Mouse (Mus musculus) embryonic facial prominence, embryonic 12.5 days (tissue): ENCODE measurements around the gene Zfp663. TPM values are rescaled to one million over a fixed set of nuclear protein-coding genes. Genes with fewer than 3 reads are reported as not detected.

Source experiments
- ATAC-seq: fragments of 200-750 bp; cut with Nextera tagmentation; 2 replicates; pipeline ENCODE4 v1.8.0; 2017; ENCODE audit not compliant: insufficient number of reproducible peaks, insufficient read depth, low FRiP score, low TSS enrichment
- H3K27ac ChIP-seq: fragments of 300-500 bp; sonication (generic); 2 replicates; pipeline ENCODE4 v1.5.1; 2016; ENCODE audit warnings: mild to moderate bottlenecking
- H3K27me3 ChIP-seq: fragments of 300-500 bp; sonication (generic); 2 replicates; pipeline ENCODE4 v1.6.1; 2016; ENCODE audit warnings: mild to moderate bottlenecking, moderate library complexity
- H3K36me3 ChIP-seq: fragments of 300-500 bp; sonication (generic); 2 replicates; pipeline ENCODE4 v1.6.1; 2016; ENCODE audit warnings: mild to moderate bottlenecking
- H3K4me1 ChIP-seq: fragments of 300-500 bp; sonication (generic); 2 replicates; pipeline ENCODE4 v1.6.1; 2016
- H3K4me2 ChIP-seq: fragments of 300-500 bp; sonication (generic); replicated peaks from 2 replicates; pipeline ENCODE4 v1.6.1; 2016; ENCODE audit warnings: mild to moderate bottlenecking, moderate library complexity
- H3K4me3 ChIP-seq: fragments of 300-500 bp; sonication (generic); 2 replicates; pipeline ENCODE4 v1.5.1; 2016; ENCODE audit warnings: mild to moderate bottlenecking
- H3K9ac ChIP-seq: fragments of 300-500 bp; sonication (generic); 2 replicates; pipeline ENCODE4 v1.6.1; 2016; ENCODE audit warnings: mild to moderate bottlenecking, moderate library complexity
- H3K9me3 ChIP-seq: fragments of 300-500 bp; sonication (generic); 2 replicates; pipeline ENCODE4 v1.6.1; 2016; ENCODE audit warnings: mild to moderate bottlenecking, moderate library complexity
- WGBS: fragments of 180-500 bp; shearing (Covaris S2); methylation state at CpG from one replicate; pipeline ENCODE4 v1.1.7; 2016; 5-methylcytosine and 5-hydroxymethylcytosine counted together
- polyA plus RNA-seq: library from polyadenylated mRNA; unstranded; fragments of >200 nt; fragmentation: Nextera tagmentation; extraction: Ambion mirVana; gene quantifications from 2 replicates; pipeline ENCODE4 v1.2.1, GENCODE M21; 2016

Zfp663 gene
- polyA plus RNA-seq, result 2.6 and 2.9 TPM in 2 replicates

GRCm38 (mm10) chr2:165368496-165368895 lies at the start of gene Zfp663:
TSS of gene Zfp663 (minus strand) at chr2:165368729.
- Histone ChIP-seq H3K4me1 (peaks cover 21% of the 10 kb centered on the region; the same call in 1 of the 2 replicates), H3K4me2 (peak within 1 kb of the TSS; percentile 84), H3K36me3 (no peaks in the 10 kb centered on the region), H3K9ac (peak within 1 kb of the TSS; percentile 51), H3K27me3 (peaks cover 6% of the 10 kb centered on the region), H3K4me3 (peak within 1 kb of the TSS; percentile 42), H3K9me3 (no peaks in the 10 kb centered on the region), H3K27ac (no peak within 1 kb of the TSS)
- no peak for ATAC-seq
- WGBS, result under 1% methylated on average over 27 of the region's 27 CpGs

GRCm38 (mm10) chr2:165417291-165417690 lies 48.8 kb upstream of the Zfp663 start:
- Histone ChIP-seq H3K9me3 (no peaks in the 10 kb centered on the region), H3K36me3 (no peaks in the 10 kb centered on the region), H3K27ac (no peak overlapping the region), H3K4me3 (no peak overlapping the region), H3K9ac (no peak overlapping the region), H3K27me3 (no peaks in the 10 kb centered on the region), H3K4me2 (no peak overlapping the region), H3K4me1 (peaks cover 42% of the 10 kb centered on the region)
- ATAC-seq, result no peak
- 47% methylated on average over 7 of the region's 7 CpGs for WGBS

- Histone ChIP-seq H3K4me1 (peaks cover 42% of the 10 kb centered on the region), H3K4me3 (no peak overlapping the region), H3K27ac (peak overlapping the region; percentile 71; the same call in 1 of the 2 replicates)
These were observed 47.3 kb upstream of the Zfp663 start for GRCm38 (mm10) chr2:165415795-165416194.

GRCm38 (mm10) chr2:165415141-165415721 lies 46.7 kb upstream of the Zfp663 start:
- 0 out of 2 replicates have a peak overlapping the region, but pooled peaks have one; percentile 12 for H3K4me2 ChIP-seq
- WGBS, result 19% methylated on average over 11 of the region's 11 CpGs
- peak overlapping the region; percentile 71 for H3K27ac ChIP-seq
- H3K9me3 ChIP-seq, result no peaks in the 10 kb centered on the region
- no peak overlapping the region for H3K4me3 ChIP-seq
- no peak for ATAC-seq
- H3K9ac ChIP-seq, result no peak overlapping the region
- peaks cover 42% of the 10 kb centered on the region for H3K4me1 ChIP-seq
- no peaks in the 10 kb centered on the region for H3K27me3 ChIP-seq
- no peaks in the 10 kb centered on the region for H3K36me3 ChIP-seq

More at GRCm38 (mm10) chr2:165415795-165416194, 47.3 kb upstream of the Zfp663 start:
- no peak overlapping the region for H3K9ac ChIP-seq
- H3K36me3 ChIP-seq, result no peaks in the 10 kb centered on the region
- no peaks in the 10 kb centered on the region for H3K27me3 ChIP-seq
- ATAC-seq, result 0 out of 2 replicates have a peak, but pooled peaks have one; percentile 2
- H3K4me2 ChIP-seq, result no peak overlapping the region
- 22% methylated on average over 6 of the region's 6 CpGs for WGBS
- no peaks in the 10 kb centered on the region for H3K9me3 ChIP-seq

GRCm38 (mm10) chr2:165414321-165414720 lies 45.8 kb upstream of the Zfp663 start:
- Histone ChIP-seq H3K4me2 (no peak overlapping the region), H3K9me3 (no peaks in the 10 kb centered on the region), H3K9ac (no peak overlapping the region), H3K27ac (0 out of 2 replicates have a peak overlapping the region, but pooled peaks have one; percentile 71), H3K4me1 (peaks cover 41% of the 10 kb centered on the region), H3K36me3 (no peaks in the 10 kb centered on the region), H3K4me3 (no peak overlapping the region), H3K27me3 (no peaks in the 10 kb centered on the region)
- WGBS, result 48% methylated on average over 5 of the region's 5 CpGs
- no peak for ATAC-seq

GRCm38 (mm10) chr2:165413884-165414283 lies 45.4 kb upstream of the Zfp663 start:
- Histone ChIP-seq H3K4me3 (no peak overlapping the region), H3K27ac (no peak overlapping the region), H3K9me3 (no peaks in the 10 kb centered on the region), H3K27me3 (no peaks in the 10 kb centered on the region), H3K4me1 (peaks cover 39% of the 10 kb centered on the region), H3K9ac (no peak overlapping the region), H3K36me3 (no peaks in the 10 kb centered on the region), H3K4me2 (no peak overlapping the region)
- WGBS, result 38% methylated on average over 3 of the region's 3 CpGs
- no peak for ATAC-seq

GRCm38 (mm10) chr2:165407700-165408301 lies 39.3 kb upstream of the Zfp663 start:
- Histone ChIP-seq H3K4me1 (peaks cover 7% of the 10 kb centered on the region; the same call in 1 of the 2 replicates), H3K27ac (no peak overlapping the region), H3K4me3 (no peak overlapping the region), H3K27me3 (no peaks in the 10 kb centered on the region), H3K4me2 (no peak overlapping the region), H3K9me3 (no peaks in the 10 kb centered on the region), H3K36me3 (no peaks in the 10 kb centered on the region), H3K9ac (no peak overlapping the region)
- no peak for ATAC-seq
- WGBS, result 43% methylated on average over 10 of the region's 10 CpGs

GRCm38 (mm10) chr2:165405351-165405750 lies 36.8 kb upstream of the Zfp663 start:
- Histone ChIP-seq H3K27ac (no peak overlapping the region), H3K27me3 (no peaks in the 10 kb centered on the region), H3K36me3 (no peaks in the 10 kb centered on the region), H3K4me3 (no peak overlapping the region), H3K9ac (no peak overlapping the region), H3K4me2 (no peak overlapping the region), H3K4me1 (peaks cover 13% of the 10 kb centered on the region; the same call in 1 of the 2 replicates), H3K9me3 (no peaks in the 10 kb centered on the region)
- ATAC-seq, result no peak
- WGBS, result 54% methylated on average over 6 of the region's 6 CpGs

- Histone ChIP-seq H3K4me2 (no peak overlapping the region), H3K9ac (no peak overlapping the region), H3K9me3 (no peaks in the 10 kb centered on the region), H3K27ac (no peak overlapping the region; the same call in 1 of the 2 replicates), H3K4me1 (peaks cover 13% of the 10 kb centered on the region; the same call in 1 of the 2 replicates), H3K36me3 (no peaks in the 10 kb centered on the region), H3K4me3 (no peak overlapping the region), H3K27me3 (no peaks in the 10 kb centered on the region)
- ATAC-seq, result no peak
- 63% methylated on average over 9 of the region's 9 CpGs for WGBS
These were observed 36.4 kb upstream of the Zfp663 start for GRCm38 (mm10) chr2:165404951-165405350.

GRCm38 (mm10) chr2:165398164-165398785 lies 29.7 kb upstream of the Zfp663 start:
- Histone ChIP-seq H3K27me3 (no peaks in the 10 kb centered on the region), H3K4me2 (no peak overlapping the region), H3K27ac (peak overlapping the region; percentile 91), H3K9ac (no peak overlapping the region), H3K36me3 (no peaks in the 10 kb centered on the region), H3K4me1 (peaks cover 30% of the 10 kb centered on the region), H3K4me3 (no peak overlapping the region), H3K9me3 (no peaks in the 10 kb centered on the region)
- no peak for ATAC-seq
- WGBS, result 49% methylated on average over 15 of the region's 15 CpGs

GRCm38 (mm10) chr2:165397502-165398163 lies 29.1 kb upstream of the Zfp663 start:
- Histone ChIP-seq H3K9me3 (no peaks in the 10 kb centered on the region), H3K4me3 (no peak overlapping the region), H3K27ac (peak overlapping the region; percentile 91), H3K4me2 (peak overlapping the region; percentile 37), H3K9ac (no peak overlapping the region), H3K27me3 (no peaks in the 10 kb centered on the region), H3K36me3 (no peaks in the 10 kb centered on the region), H3K4me1 (peaks cover 30% of the 10 kb centered on the region)
- 57% methylated on average over 23 of the region's 23 CpGs for WGBS
- peak; percentile 35; the same call in 1 of the 2 replicates for ATAC-seq
